Mouse (Mus musculus) heart, adult 2 months (tissue): ENCODE data around the gene Cep128. TPM values are rescaled to one million over a fixed set of nuclear protein-coding genes. Genes with fewer than 3 reads are reported as not detected.

Experiments used
- DNase-seq, 2 experiments: peaks; one replicate each; pipeline ENCODE4 v3.0.0; 2021
- H3K27ac ChIP-seq: fragments of 200-600 bp; 2 replicates; pipeline ENCODE4 v1.8.1; 2022
- H3K27me3 ChIP-seq: fragments of 200-500 bp; 2 replicates; pipeline ENCODE4 v1.6.1; 2012; ENCODE audit warnings: mild to moderate bottlenecking, low read length, inconsistent platforms, mixed read lengths; ENCODE audit not compliant: control insufficient read depth, insufficient read depth
- H3K36me3 ChIP-seq: fragments of 200-500 bp; 2 replicates; pipeline ENCODE4 v1.6.1; 2012; ENCODE audit warnings: low read length, inconsistent platforms; ENCODE audit not compliant: control insufficient read depth, insufficient read depth
- H3K4me1 ChIP-seq: fragments of 200-500 bp; 2 replicates; pipeline ENCODE4 v1.6.1; 2011; ENCODE audit warnings: low read length; ENCODE audit not compliant: control insufficient read depth, insufficient read depth
- H3K4me3 ChIP-seq: fragments of 200-600 bp; 2 replicates; pipeline ENCODE4 v1.8.1; 2022
- H3K79me2 ChIP-seq: fragments of 200-500 bp; replicated peaks from 2 replicates; pipeline ENCODE4 v1.6.1; 2012; ENCODE audit warnings: mild to moderate bottlenecking, inconsistent platforms, low read length, moderate library complexity, mixed read lengths; ENCODE audit not compliant: control insufficient read depth, insufficient read depth
- H3K9ac ChIP-seq: fragments of 200-500 bp; 2 replicates; pipeline ENCODE4 v1.6.1; 2012; ENCODE audit warnings: low read depth, mild to moderate bottlenecking, control low read depth, inconsistent platforms, low read length, mixed read lengths
- CTCF ChIP-seq: fragments of 200-600 bp; IDR thresholded peaks from 2 replicates; pipeline ENCODE4 v1.8.1; 2022; ENCODE audit warnings: antibody characterized with exemption, mild to moderate bottlenecking, moderate library complexity
- EP300 ChIP-seq: fragments of 200-500 bp; IDR thresholded peaks from 2 replicates; pipeline ENCODE4 v1.6.1; 2011; ENCODE audit warnings: low read depth, low read length, control low read depth; ENCODE audit not compliant: insufficient read depth
- POLR2A ChIP-seq: fragments of 200-500 bp; IDR thresholded peaks from 2 replicates; pipeline ENCODE4 v1.6.1; 2011; ENCODE audit warnings: mild to moderate bottlenecking, low read depth, low read length, control low read depth; ENCODE audit not compliant: insufficient read depth
- WGBS: fragments of 180-500 bp; shearing (Covaris S2); methylation state at CpG from one replicate; pipeline ENCODE4 v1.1.7; 2018; 5-methylcytosine and 5-hydroxymethylcytosine counted together
- intact Hi-C: fragments of 180-260 bp; cut with DNase I; formaldehyde crosslinking; loops from one replicate; pipeline ENCODE4 v1.15.1; 2025
- polyA plus RNA-seq: library from polyadenylated mRNA; depleted of rRNA; stranded (reverse); fragments of >200 nt; gene quantifications from 2 replicates; pipeline ENCODE4 v1.2.3, GENCODE M21; 2012
- total RNA-seq, 2 experiments: library from RNA; stranded (reverse); gene quantifications; 2 replicates each; pipeline ENCODE4 v1.2.3; 2021

The Cep128 gene
- total and polyA plus RNA-seq, 3 experiments, result 8.7 to 11.0 (median 10.0) TPM

- H3K27me3 ChIP-seq, result no peaks in the 10 kb centered on the region
- 39% methylated on average over 2 of the region's 2 CpGs for WGBS
- TF ChIP-seq EP300, result no peak
- TF ChIP-seq CTCF, result no peak
- no peak for TF ChIP-seq POLR2A
- H3K9ac ChIP-seq, result no peak overlapping the region
- no peaks in the 10 kb centered on the region for H3K36me3 ChIP-seq
- DNase-seq, result no peak
- no peaks in the 10 kb centered on the region for H3K4me1 ChIP-seq
- no peak overlapping the region for H3K4me3 ChIP-seq
- no peak overlapping the region for H3K27ac ChIP-seq
- intact Hi-C loops, result no loop called here
- no peaks in the 10 kb centered on the region for H3K79me2 ChIP-seq
Measured at GRCm38 (mm10) chr12:91158481-91158880, 225.7 kb downstream of the Cep128 start.

GRCm38 (mm10) chr12:91154052-91154451 is 230.2 kb downstream of the Cep128 start:
- no peak for TF ChIP-seq CTCF
- H3K27me3 ChIP-seq, result no peaks in the 10 kb centered on the region
- H3K36me3 ChIP-seq, result no peaks in the 10 kb centered on the region
- 86% methylated on average over 7 of the region's 7 CpGs for WGBS
- no peak overlapping the region for H3K9ac ChIP-seq
- H3K27ac ChIP-seq, result no peak overlapping the region
- H3K4me1 ChIP-seq, result no peaks in the 10 kb centered on the region
- no peak for DNase-seq
- intact Hi-C loops, result no loop called here
- H3K79me2 ChIP-seq, result no peaks in the 10 kb centered on the region
- H3K4me3 ChIP-seq, result no peak overlapping the region

GRCm38 (mm10) chr12:91149152-91149551 is 235.1 kb downstream of the Cep128 start:
- WGBS, result 77% methylated on average over 3 of the region's 3 CpGs
- TF ChIP-seq EP300 (no peak), POLR2A (no peak), CTCF (no peak)
- Histone ChIP-seq H3K9ac (no peak overlapping the region), H3K36me3 (no peaks in the 10 kb centered on the region), H3K4me1 (no peaks in the 10 kb centered on the region), H3K27me3 (no peaks in the 10 kb centered on the region), H3K4me3 (no peak overlapping the region), H3K27ac (no peak overlapping the region), H3K79me2 (no peaks in the 10 kb centered on the region)
- intact Hi-C loops, result no loop called here
- DNase-seq, result no peak

- Histone ChIP-seq H3K36me3 (no peaks in the 10 kb centered on the region), H3K4me3 (no peak overlapping the region), H3K4me1 (no peaks in the 10 kb centered on the region), H3K27me3 (no peaks in the 10 kb centered on the region), H3K27ac (no peak overlapping the region), H3K79me2 (no peaks in the 10 kb centered on the region), H3K9ac (no peak overlapping the region)
- DNase-seq, result no peak
- intact Hi-C loops, result no loop called here
- TF ChIP-seq CTCF, result no peak
- no peak for TF ChIP-seq POLR2A
- TF ChIP-seq EP300, result no peak
- WGBS, result 75% methylated on average over 8 of the region's 8 CpGs
Measured at GRCm38 (mm10) chr12:91134740-91135517, 249.3 kb downstream of the Cep128 start.

GRCm38 (mm10) chr12:91115054-91115453 is 269.2 kb downstream of the Cep128 start:
- no peak for TF ChIP-seq EP300
- TF ChIP-seq CTCF, result no peak
- no peak for TF ChIP-seq POLR2A
- H3K9ac ChIP-seq, result no peak overlapping the region
- no peak for DNase-seq
- no peak overlapping the region for H3K27ac ChIP-seq
- 26% methylated on average over 3 of the region's 3 CpGs for WGBS
- H3K79me2 ChIP-seq, result no peaks in the 10 kb centered on the region
- no peaks in the 10 kb centered on the region; the same call in 1 of the 2 replicates for H3K36me3 ChIP-seq
- H3K27me3 ChIP-seq, result no peaks in the 10 kb centered on the region
- no peaks in the 10 kb centered on the region for H3K4me1 ChIP-seq
- no peak overlapping the region for H3K4me3 ChIP-seq
- intact Hi-C loops, result no loop called here

GRCm38 (mm10) chr12:91103316-91103715 is 280.9 kb downstream of the Cep128 start:
- no peak overlapping the region for H3K27ac ChIP-seq
- H3K9ac ChIP-seq, result no peak overlapping the region
- H3K27me3 ChIP-seq, result no peaks in the 10 kb centered on the region
- DNase-seq, result no peak
- no peaks in the 10 kb centered on the region for H3K36me3 ChIP-seq
- WGBS, result 71% methylated on average over 4 of the region's 4 CpGs
- intact Hi-C loops, result no loop called here
- no peak overlapping the region for H3K4me3 ChIP-seq
- no peaks in the 10 kb centered on the region for H3K79me2 ChIP-seq
- H3K4me1 ChIP-seq, result no peaks in the 10 kb centered on the region
- TF ChIP-seq CTCF, result no peak

- no peak overlapping the region for H3K9ac ChIP-seq
- intact Hi-C loops, result no loop called here
- no peak overlapping the region for H3K4me3 ChIP-seq
- no peaks in the 10 kb centered on the region for H3K27me3 ChIP-seq
- H3K79me2 ChIP-seq, result no peaks in the 10 kb centered on the region
- no peak for DNase-seq
- TF ChIP-seq POLR2A (no peak), CTCF (no peak), EP300 (no peak)
- no peaks in the 10 kb centered on the region for H3K4me1 ChIP-seq
- H3K27ac ChIP-seq, result no peak overlapping the region
- no peaks in the 10 kb centered on the region for H3K36me3 ChIP-seq
- 91% methylated on average over 6 of the region's 6 CpGs for WGBS
Measured at GRCm38 (mm10) chr12:91097869-91098268, 286.3 kb downstream of the Cep128 start.
